Mouse (Mus musculus): ENCODE measurements around the gene Hivep1.

- TF ChIP-seq CTCF (conservative IDR thresholded peaks at IDR 0.05; ENCODE audit: low read length) (no peak), NANOG (IDR thresholded peaks at IDR 0.05; ENCODE audit: borderline replicate concordance, low read length) (no peak), POU5F1 (IDR thresholded peaks at IDR 0.05; ENCODE audit: borderline replicate concordance, low read length) (no peak)
Measured at GRCm38 (mm10) chr13:42015484-42016045, 36.3 kb upstream of the Hivep1 start.

Measured in E14TG2a.4 (cell line).